ENCODE assay signal across 8 mouse cellular contexts in genomic region chr11:101986913-101987312, GRCm38 (mm10). TPM values are rescaled to one million over a fixed set of nuclear protein-coding genes. Genes with fewer than 3 reads are reported as not detected.
A peak's percentile ranks its signal among the peaks of the same experiment; 100 is the strongest.
DNase-seq lines count a peak whose midpoint lies in the region; ATAC-seq and TF ChIP-seq lines count a peak whose summit lies in the region.
"Had no signal": no experiment of that assay in that cellular context is flagged by ENCODE, and none has a peak within 500 bp of the region (broad histone marks: within the 10 kb centered on the region; RNA-seq: fewer than 3 reads in every experiment).

Gene Dusp3, minus strand, starts transcription at chr11:101987013.

- TF ChIP-seq CTCF in thymus, adult 2 months (IDR thresholded peaks at IDR 0.05; ENCODE audit: borderline replicate concordance, control insufficient read depth, extremely low read depth, insufficient read depth, low read length, poor library complexity), result no peak
- no peak for TF ChIP-seq CTCF in forebrain, postnatal 0 days (IDR thresholded peaks at IDR 0.05; ENCODE audit: low read depth)

- no peak within 1 kb of the TSS for H3K4me3 ChIP-seq in thymus, adult 2 months (ENCODE audit: control insufficient read depth, insufficient read depth, low read length)
- H3K4me3 ChIP-seq in forebrain, postnatal 0 days (ENCODE audit: low read depth, low read length), result no peak within 1 kb of the TSS
- H3K4me3 ChIP-seq in hindbrain, embryonic 16.5 days (ENCODE audit: low read length), result no peak within 1 kb of the TSS
- no peak within 1 kb of the TSS for H3K4me3 ChIP-seq in midbrain, embryonic 14.5 days (replicated peaks; ENCODE audit: low read depth, low read length)
- H3K4me3 ChIP-seq: erythroblast, embryonic 14.5 days had no signal

- 93% methylated on average over 3 of the region's 3 CpGs for WGBS in thymus, adult 2 months
- 59% methylated on average over 3 of the region's 3 CpGs for WGBS in forebrain, postnatal 0 days
- WGBS in hindbrain, embryonic 16.5 days, result 84% methylated on average over 3 of the region's 3 CpGs
- WGBS in midbrain, embryonic 14.5 days, result 75% methylated on average over 3 of the region's 3 CpGs

- H3K27ac ChIP-seq in thymus, adult 2 months (ENCODE audit: control insufficient read depth, insufficient read depth, low read length), result no peak within 1 kb of the TSS
- no peak within 1 kb of the TSS for H3K27ac ChIP-seq in forebrain, postnatal 0 days (ENCODE audit: low read depth, low read length)
- no peak within 1 kb of the TSS for H3K27ac ChIP-seq in hindbrain, embryonic 16.5 days (ENCODE audit: low read depth, low read length)
- no peak within 1 kb of the TSS for H3K27ac ChIP-seq in midbrain, embryonic 14.5 days (replicated peaks; ENCODE audit: low read depth, low read length)

- H3K9me3 ChIP-seq in forebrain, postnatal 0 days (ENCODE audit: low read length), result no peaks in the 10 kb centered on the region
- H3K9me3 ChIP-seq in hindbrain, embryonic 16.5 days (ENCODE audit: control insufficient read depth, low read length), result no peaks in the 10 kb centered on the region
- no peaks in the 10 kb centered on the region for H3K9me3 ChIP-seq in midbrain, embryonic 14.5 days (ENCODE audit: control insufficient read depth, low read length)

- DNase-seq in thymus, adult 2 months, result no peak
- DNase-seq in thymus, postnatal 4 days, result no peak
- no peak for DNase-seq in forebrain, postnatal 0 days
- DNase-seq in midbrain, embryonic 14.5 days, result no peak
- DNase-seq in T-cell, adult 2 months (ENCODE audit: low spot score), result no peak
- DNase-seq in right cerebral cortex, postnatal 4 days, result no peak

- H3K36me3 ChIP-seq in thymus, adult 2 months (ENCODE audit: control insufficient read depth, insufficient read depth, low read length), result no peaks in the 10 kb centered on the region
- no peaks in the 10 kb centered on the region for H3K36me3 ChIP-seq in forebrain, postnatal 0 days (ENCODE audit: insufficient read depth)
- no peaks in the 10 kb centered on the region for H3K36me3 ChIP-seq in hindbrain, embryonic 16.5 days (ENCODE audit: control insufficient read depth, insufficient read depth, low read length)
- H3K36me3 ChIP-seq in midbrain, embryonic 14.5 days (ENCODE audit: control insufficient read depth, insufficient read depth, low read length), result no peaks in the 10 kb centered on the region

- H3K27me3 ChIP-seq in thymus, adult 2 months (ENCODE audit: control insufficient read depth, insufficient read depth, low read length), result peaks cover 8% of the 10 kb centered on the region; the same call in 1 of the 2 replicates
- H3K27me3 ChIP-seq in forebrain, postnatal 0 days (ENCODE audit: insufficient read depth, low read length), result no peaks in the 10 kb centered on the region
- H3K27me3 ChIP-seq in hindbrain, embryonic 16.5 days (replicated peaks; ENCODE audit: control insufficient read depth, insufficient read depth, low read length), result no peaks in the 10 kb centered on the region
- H3K27me3 ChIP-seq in midbrain, embryonic 14.5 days (ENCODE audit: control insufficient read depth, insufficient read depth, low read length), result no peaks in the 10 kb centered on the region

- H3K9ac ChIP-seq in forebrain, postnatal 0 days, result no peak within 1 kb of the TSS
- H3K9ac ChIP-seq in hindbrain, embryonic 16.5 days (ENCODE audit: low read depth, low read length), result no peak within 1 kb of the TSS
- H3K9ac ChIP-seq in midbrain, embryonic 14.5 days (replicated peaks; ENCODE audit: low read length), result no peak within 1 kb of the TSS

- ATAC-seq in forebrain, postnatal 0 days, result no peak
- no peak for ATAC-seq in hindbrain, embryonic 16.5 days
- no peak for ATAC-seq in midbrain, embryonic 14.5 days (ENCODE audit: low FRiP score, low TSS enrichment)

- no peak within 1 kb of the TSS for H3K4me2 ChIP-seq in forebrain, postnatal 0 days (ENCODE audit: low read depth)
- peak within 1 kb of the TSS; percentile 19 for H3K4me2 ChIP-seq in hindbrain, embryonic 16.5 days (ENCODE audit: low read length)
- H3K4me2 ChIP-seq in midbrain, embryonic 14.5 days (ENCODE audit: low read length), result no peak within 1 kb of the TSS

- 0 out of 2 replicates have a peak, but pooled peaks cover 3% of the 10 kb centered on the region for H3K4me1 ChIP-seq in thymus, adult 2 months (replicated peaks; ENCODE audit: control insufficient read depth, insufficient read depth, low read length)
- peaks cover 10% of the 10 kb centered on the region for H3K4me1 ChIP-seq in forebrain, postnatal 0 days (ENCODE audit: insufficient read depth)
- H3K4me1 ChIP-seq in hindbrain, embryonic 16.5 days (ENCODE audit: control insufficient read depth, insufficient read depth, low read depth, low read length), result peaks cover 13% of the 10 kb centered on the region
- peaks cover 14% of the 10 kb centered on the region for H3K4me1 ChIP-seq in midbrain, embryonic 14.5 days (ENCODE audit: control insufficient read depth, insufficient read depth, low read length)

- no peak for TF ChIP-seq POLR2A in thymus, adult 2 months (IDR thresholded peaks at IDR 0.05; ENCODE audit: control insufficient read depth, extremely low read depth, insufficient read depth, low read length, poor library complexity)

RNA-seq across cellular contexts. Expression of gene Dusp3, which starts in this region (rescaled TPM):
- polyA plus RNA-seq in thymus, adult 2 months (2012; rRNA removed), result 12.3 and 19.7 TPM in 2 replicates
- total RNA-seq in forebrain, postnatal 0 days (2014; rRNA removed), result 32.8 and 35.5 TPM in 2 replicates
- polyA plus RNA-seq in forebrain, postnatal 0 days (2015; fragmentation: Nextera tagmentation; extraction: Ambion mirVana), result 25.1 and 31.0 TPM in 2 replicates
- 32.1 and 33.4 TPM in 2 replicates for polyA plus RNA-seq in hindbrain, embryonic 16.5 days (2015; fragmentation: Nextera tagmentation; extraction: Ambion mirVana)
- polyA plus RNA-seq in midbrain, embryonic 14.5 days (2014; fragmentation: Nextera tagmentation; extraction: Ambion mirVana), result 16.5 and 17.2 TPM in 2 replicates
